Mouse (Mus musculus): ENCODE measurements at regions not wholly inside any gene's neighbourhood (a gene's known extent, or its start where the extent isn't known, plus 50 kb on each side); places are given as distances from the start of the nearest gene placed in this dataset.

DNA sequence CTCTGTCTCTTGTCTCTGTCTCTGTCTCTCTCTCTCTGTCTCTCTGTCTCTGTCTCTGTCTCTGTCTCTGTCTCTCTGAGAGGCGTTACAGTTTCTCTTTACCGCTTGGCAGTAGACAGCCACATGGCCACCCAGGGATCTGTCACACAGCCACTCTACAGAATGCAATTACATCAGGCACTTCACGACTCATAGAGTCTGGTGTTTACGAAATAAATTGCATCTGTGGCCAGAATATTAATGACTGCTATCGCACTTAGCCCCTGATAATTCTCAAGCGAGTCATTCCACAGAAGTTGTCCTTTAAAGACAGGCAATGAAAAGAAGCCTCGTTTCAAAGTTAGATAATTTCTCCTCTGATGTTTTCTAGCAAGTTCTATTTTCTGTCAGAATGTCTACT is 170.9 kb upstream of the Phyhipl start:
- TF ChIP-seq TCF12 (IDR thresholded peaks at IDR 0.05; ENCODE audit: low read depth, low read length) (no peak), JUND (IDR thresholded peaks at IDR 0.05; ENCODE audit: low read depth, low read length) (no peak), USF1 (IDR thresholded peaks at IDR 0.05; ENCODE audit: low read depth, low read length) (no peak), GATA1 (IDR thresholded peaks at IDR 0.05; ENCODE audit: low read depth, low read length) (no peak), CHD1 (IDR thresholded peaks at IDR 0.05; ENCODE audit: low read depth, low read length) (no peak), RAD21 (IDR thresholded peaks at IDR 0.05; ENCODE audit: low read depth, low read length) (no peak), CHD2 (IDR thresholded peaks at IDR 0.05; ENCODE audit: low read length) (no peak), CTCF (IDR thresholded peaks at IDR 0.05 in 2 of 3, conservative IDR thresholded peaks at IDR 0.05 in 1 of 3; ENCODE audit: control insufficient read depth in 1 of 3, insufficient read depth in 1 of 3, low read depth in 2 of 3, low read length in 3 of 3, poor library complexity in 1 of 3, severe bottlenecking in 1 of 3) (no peak), RCOR1 (IDR thresholded peaks at IDR 0.05; ENCODE audit: low read depth, low read length) (no peak), POLR2A (IDR thresholded peaks at IDR 0.05; ENCODE audit: control insufficient read depth in 1 of 2, insufficient read depth in 1 of 2, low read depth in 1 of 2, low read length in 2 of 2, poor library complexity in 1 of 2) (no peak), BHLHE40 (IDR thresholded peaks at IDR 0.05; ENCODE audit: borderline replicate concordance, low read depth, low read length) (no peak), USF2 (IDR thresholded peaks at IDR 0.05; ENCODE audit: borderline replicate concordance in 1 of 2, insufficient read depth in 1 of 2, low read depth in 1 of 2, low read length in 2 of 2) (no peak), POLR2AphosphoS5 (IDR thresholded peaks at IDR 0.05; ENCODE audit: borderline replicate concordance, low read depth, low read length) (no peak), MAX (IDR thresholded peaks at IDR 0.05; ENCODE audit: low read length) (no peak)

Data from MEL (cell line).